Mouse (Mus musculus) effector memory CD4-positive, alpha-beta T cell, adult 7 months (primary cell): Measurements from ENCODE around the gene Gpr119. TPM values are rescaled to one million over a fixed set of nuclear protein-coding genes. Genes with fewer than 3 reads are reported as not detected.

ENCODE experiments used
- polyA plus RNA-seq: library from polyadenylated mRNA; unstranded; fragments of 100-300 nt; shearing (Covaris generic); gene quantifications from one replicate; pipeline ENCODE4 v1.2.1, GENCODE M21; 2017

Gpr119 gene
- polyA plus RNA-seq = not detected

DNA sequence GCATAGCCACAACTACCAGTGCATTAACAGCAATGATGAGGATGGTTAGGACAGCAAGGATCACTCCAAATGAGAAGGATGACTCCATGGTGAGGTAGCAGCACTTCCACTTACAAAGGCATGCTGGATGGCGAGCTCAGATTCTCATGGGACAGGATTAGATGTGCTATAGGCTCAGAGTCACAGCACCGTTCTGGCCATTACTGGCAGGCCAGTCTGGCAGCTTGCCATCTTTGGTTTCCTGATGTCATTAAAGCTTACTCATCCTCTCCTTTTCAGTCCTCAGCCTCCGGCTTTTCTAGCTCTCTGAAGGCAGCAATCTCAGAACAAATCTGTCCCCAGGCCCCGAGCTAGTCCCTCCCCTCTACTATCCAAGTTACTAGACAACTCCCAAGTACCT is at the start of gene Gpr119:
Gene Gpr119, minus strand, starts transcription at position 308 of the 400 bp plus-strand sequence.

DNA sequence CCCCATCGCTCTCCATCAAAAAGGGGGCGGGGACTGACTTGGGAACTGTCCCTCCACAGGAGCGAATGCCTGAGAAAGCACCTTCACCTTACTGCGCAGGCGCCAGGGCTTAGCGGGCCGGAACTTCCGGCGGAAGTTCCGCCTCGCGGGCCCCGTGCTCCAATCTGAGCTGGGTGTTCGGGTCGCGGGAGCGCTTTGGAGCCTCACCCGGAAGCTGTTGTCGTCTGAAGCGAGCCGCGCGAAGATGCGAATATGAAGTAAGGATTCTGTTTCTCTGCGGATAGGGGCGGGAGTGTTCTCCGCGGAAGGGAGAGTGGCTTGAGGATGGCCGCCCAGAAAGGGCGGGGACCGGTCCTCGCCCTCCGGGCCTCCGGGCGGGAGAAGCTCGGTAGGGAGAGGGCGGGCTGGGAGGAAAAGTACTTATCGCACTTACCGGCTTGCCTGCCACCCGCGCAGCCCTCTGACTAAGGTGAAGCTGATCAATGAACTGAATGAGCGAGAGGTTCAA is 20.6 kb upstream of the Gpr119 start, which contains the start of gene Rbmx2:
Gene Rbmx2, plus strand, starts transcription at position 141 of the 508 bp plus-strand sequence.

DNA sequence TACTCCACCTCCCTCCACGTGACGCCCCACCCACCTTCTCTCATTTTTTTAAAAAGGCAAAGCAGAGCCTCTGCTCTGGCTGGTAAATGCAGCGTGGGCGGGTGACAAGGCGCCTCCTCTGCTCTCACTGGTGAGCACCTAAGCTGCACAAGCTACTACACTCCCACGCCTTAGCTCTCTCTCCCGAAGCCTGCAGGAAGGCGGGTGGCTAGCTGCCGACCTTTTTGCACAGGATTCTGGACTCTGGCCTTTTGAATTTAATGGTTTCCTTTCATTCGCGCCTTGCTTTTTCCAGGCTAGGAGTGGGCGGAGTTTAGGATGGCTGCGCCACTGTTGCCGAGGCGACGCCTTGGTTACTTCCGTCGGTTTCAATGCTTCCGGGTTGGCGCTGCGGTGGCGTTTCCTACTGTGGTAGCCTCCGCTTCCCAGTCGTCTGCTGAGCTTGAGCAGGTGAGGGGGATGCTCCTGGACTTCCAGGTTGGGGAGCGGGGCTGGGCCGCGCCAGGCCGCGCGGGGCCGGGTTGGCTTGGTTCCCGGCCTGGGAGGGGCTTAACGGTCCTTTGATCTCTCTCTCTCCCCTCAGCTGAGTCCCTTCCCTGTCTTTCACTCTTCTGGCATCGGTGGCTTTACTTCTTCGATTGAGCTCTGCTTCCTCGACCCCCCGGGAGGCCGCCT is 50.8 kb downstream of the Gpr119 start, which contains the start of gene Slc25a14:
Gene Slc25a14, plus strand, starts transcription at position 35 of the 675 bp plus-strand sequence.

Other genes with a start within 250 kb of the Gpr119 start
- gene Elf4, start 211.3 kb downstream of the Gpr119 start, polyA plus RNA-seq = 59.0 TPM
- 27.2 TPM for gene Aifm1, start 160.9 kb downstream of the Gpr119 start, polyA plus RNA-seq
- 0.33 TPM for gene Rab33a, start 155.2 kb downstream of the Gpr119 start, polyA plus RNA-seq
- 7.9 TPM for gene Zfp280c, start 80.0 kb downstream of the Gpr119 start, polyA plus RNA-seq
- gene Slc25a14, start 51.1 kb downstream of the Gpr119 start, polyA plus RNA-seq = 3.8 TPM
- gene Rbmx2, start 20.5 kb upstream of the Gpr119 start, polyA plus RNA-seq = 16.2 TPM
- gene Gm595, start 203.2 kb upstream of the Gpr119 start, polyA plus RNA-seq = not detected